Mouse (Mus musculus) adrenal gland, adult 8-10 months (tissue): ENCODE data around the gene Myo15. TPM values are rescaled to one million over a fixed set of nuclear protein-coding genes. Genes with fewer than 3 reads are reported as not detected.
A peak's percentile ranks its signal among the peaks of the same experiment; 100 is the strongest.
"Not testable (repeated sequence)": the region's sequence is repeated elsewhere in the genome, so short reads cannot be mapped to it uniquely, and the experiment has no call there.

Source experiments
- DNase-seq: peaks from one replicate; pipeline ENCODE4 v3.0.0; 2022
- total RNA-seq, 4 experiments: library from RNA; stranded (reverse); gene quantifications; 2 replicates each; pipeline ENCODE4 v1.2.4; 2022

Gene Myo15
- total RNA-seq: under 1 TPM; 0.09 to 0.74 (median 0.39) TPM

DNA sequence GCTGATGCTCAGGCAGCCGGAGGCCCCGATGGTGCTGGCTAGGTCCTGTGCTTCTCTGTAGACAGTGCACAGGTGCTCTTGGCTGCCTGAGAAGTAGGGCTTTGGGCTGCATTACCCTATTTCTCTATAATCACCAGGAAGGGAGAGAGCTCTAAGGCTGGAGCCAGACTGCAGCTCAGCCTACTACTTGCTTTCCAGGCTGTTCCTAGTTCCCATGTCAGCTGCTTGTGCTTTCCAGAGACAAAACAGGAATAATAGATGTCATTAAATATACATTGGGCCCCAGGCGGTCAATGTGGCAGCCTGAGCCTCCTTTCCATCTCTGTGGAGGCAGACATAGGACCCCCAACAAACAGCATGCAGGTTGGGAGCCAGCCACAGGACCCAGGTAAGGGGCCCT is at the start of gene Myo15:
Gene Myo15 (plus strand): TSS at position 301 of the 400 bp plus-strand sequence.
- DNase-seq: no peak

GRCm38 (mm10) chr11:60422046-60422668 is 47.0 kb upstream of the Myo15 start:
- DNase-seq: no peak

- DNase-seq: no peak
These were observed 46.1 kb upstream of the Myo15 start for GRCm38 (mm10) chr11:60423006-60423405.

DNA sequence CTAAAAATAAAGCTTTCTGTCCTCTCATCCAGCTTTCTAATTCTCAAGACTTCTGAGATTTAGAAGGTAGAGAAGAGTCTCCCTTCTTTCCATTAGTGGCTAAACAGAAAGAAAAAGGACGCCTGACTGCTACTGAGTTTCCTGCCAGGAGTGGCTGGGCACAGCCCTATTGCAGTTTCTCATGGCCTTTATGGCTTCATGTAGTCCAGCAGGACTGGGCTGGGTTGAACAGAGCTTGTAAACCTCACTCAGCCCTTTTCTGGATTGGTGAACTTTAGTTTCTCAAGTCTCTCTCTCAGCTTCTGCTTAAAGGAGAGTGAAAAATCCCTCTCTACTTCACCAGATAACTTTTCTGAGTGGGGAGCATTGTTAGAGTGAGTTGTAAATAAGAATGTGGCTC is 42.7 kb upstream of the Myo15 start:
- no peak for DNase-seq

- DNase-seq: no peak
These were observed 41.5 kb upstream of the Myo15 start for GRCm38 (mm10) chr11:60427628-60428027.

DNA sequence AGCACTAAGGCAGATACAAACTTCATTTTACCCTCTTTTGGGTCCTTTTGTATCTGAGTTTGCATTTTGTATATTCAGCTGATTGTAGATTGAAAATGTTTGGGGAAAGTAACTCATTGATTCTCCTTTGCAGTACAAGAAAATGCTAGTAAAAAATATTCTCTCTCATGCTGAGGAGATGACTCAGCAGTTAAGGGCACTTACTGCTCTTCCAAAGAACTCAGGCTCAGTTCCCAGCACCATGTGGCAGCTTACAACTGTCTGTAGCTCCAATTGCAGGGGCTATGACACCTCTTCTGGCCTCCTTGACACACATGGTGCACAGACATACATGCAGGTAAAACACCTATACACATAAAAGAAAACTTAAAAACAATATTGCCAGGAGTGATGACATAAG is 35.6 kb upstream of the Myo15 start:
- DNase-seq: no peak

DNA sequence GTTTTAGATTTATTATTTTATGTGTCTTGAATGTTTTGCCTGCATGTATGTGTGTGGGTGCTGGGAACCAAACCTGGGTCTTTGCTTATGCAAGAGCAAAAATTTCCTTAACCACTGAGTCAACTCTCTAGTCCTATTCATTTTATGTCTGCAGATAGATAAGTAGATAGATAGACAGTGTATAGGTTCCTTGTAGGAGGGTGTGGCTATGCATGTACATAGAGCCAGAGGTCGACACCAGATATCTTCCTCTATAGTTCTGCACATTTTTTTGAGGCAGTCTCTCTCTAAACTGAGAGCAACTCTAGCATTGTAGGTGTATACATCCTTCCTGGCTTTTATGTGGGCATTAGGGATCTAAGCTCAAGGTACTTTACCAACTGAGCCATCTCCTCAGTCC is 34.0 kb upstream of the Myo15 start:
- DNase-seq: no peak

DNA sequence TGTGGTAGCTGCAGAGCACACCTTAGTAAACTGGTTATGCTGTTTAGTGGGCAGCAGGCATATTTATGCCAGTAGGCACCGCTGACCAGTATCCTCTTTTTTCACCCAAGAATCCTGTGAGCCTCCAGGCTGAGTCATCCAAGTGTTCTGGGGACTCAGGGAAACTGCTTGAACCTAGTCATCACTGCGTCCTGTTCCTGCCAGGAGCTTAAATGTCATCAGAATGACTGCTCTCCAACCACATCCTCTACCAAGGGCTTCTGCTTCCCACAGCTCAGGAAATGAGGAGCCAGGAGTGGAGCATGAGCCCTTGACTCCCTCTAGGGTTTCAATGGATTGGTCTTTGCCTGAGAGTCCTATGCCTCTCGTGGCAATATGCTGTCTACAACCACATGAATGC is 32.5 kb upstream of the Myo15 start:
- peak; percentile 32 for DNase-seq

- DNase-seq: not testable (repeated sequence)
These were observed 29.5 kb upstream of the Myo15 start for GRCm38 (mm10) chr11:60439621-60440020.

DNA sequence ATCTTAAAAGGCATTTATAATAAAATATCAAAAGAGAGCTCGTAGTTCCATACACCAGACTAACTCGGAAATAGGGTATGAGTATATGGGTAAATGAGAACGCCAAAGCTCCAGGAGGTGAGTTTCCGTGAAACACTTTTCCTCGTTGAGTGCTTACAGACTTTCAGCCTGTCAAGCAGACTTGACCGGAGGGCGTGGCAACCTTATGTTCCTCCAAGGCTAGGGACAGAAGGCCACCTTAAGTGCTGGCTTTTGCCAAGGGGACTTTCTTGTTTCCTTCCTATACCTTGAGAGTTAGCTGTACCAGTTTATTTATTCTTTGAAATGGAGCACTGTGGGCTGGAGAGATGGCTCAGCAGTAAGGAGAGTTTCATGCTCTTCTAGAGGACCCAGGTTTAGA is 29.0 kb upstream of the Myo15 start:
- DNase-seq: no peak

DNA sequence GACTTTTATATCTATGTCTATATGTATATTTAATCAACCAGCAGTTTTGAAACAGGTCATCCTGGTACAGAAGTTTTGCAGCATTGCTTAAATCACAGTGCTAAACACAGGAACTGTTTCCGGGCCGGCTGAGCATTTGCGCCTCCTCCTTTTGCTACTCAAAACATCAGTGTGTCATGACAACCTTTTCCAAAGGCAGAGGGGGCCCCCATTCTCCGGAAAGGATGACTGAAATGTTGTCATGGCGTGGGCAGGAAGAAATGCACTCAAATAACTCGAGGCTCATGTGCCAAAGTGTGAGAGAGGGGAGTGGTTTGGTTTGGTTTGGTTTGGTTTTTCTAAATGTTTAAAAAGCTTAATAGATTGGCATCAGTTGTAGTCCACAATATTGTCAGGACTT is 26.2 kb upstream of the Myo15 start:
- no peak for DNase-seq

- no peak for DNase-seq
These were observed 25.1 kb upstream of the Myo15 start for GRCm38 (mm10) chr11:60444007-60444406.

DNA sequence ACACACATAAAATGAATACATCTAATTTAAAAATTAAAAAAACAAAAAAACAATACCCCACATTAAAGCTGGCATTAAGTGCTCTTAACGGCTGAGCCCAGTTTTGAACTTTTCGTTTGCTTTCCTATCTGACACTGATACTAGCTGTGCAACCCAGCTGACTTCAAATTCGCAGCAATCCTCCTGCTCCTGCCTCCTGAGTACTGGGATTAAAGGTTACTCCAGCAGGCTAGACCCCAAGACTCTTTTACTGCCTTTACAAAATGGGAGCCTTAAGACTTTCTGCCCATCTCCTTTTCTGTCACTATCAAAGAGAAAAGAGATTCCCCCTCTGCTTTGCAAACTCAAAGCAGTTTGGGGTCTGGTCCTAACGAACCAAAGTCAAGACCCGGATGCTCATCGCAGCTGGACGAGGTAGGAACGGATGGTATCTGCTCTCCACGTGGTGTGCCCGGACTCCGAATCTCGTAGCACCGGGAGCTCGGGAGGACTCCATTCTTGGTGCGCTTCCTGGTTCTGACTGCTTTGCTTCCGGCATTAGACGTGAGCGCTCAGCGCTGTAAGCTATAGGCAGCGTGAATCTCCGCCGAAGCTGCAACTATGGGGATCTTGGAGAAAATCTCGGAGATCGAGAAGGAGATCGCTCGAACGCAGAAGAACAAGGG is 14.9 kb upstream of the Myo15 start, which contains the start of gene Drg2:
Gene Drg2 (plus strand): TSS at position 512 of the 665 bp plus-strand sequence.
- peak; percentile 78 for DNase-seq

GRCm38 (mm10) chr11:60454745-60455087 is 14.4 kb upstream of the Myo15 start:
- DNase-seq: no peak

GRCm38 (mm10) chr11:60457973-60458372 is 11.2 kb upstream of the Myo15 start:
- no peak for DNase-seq

DNA sequence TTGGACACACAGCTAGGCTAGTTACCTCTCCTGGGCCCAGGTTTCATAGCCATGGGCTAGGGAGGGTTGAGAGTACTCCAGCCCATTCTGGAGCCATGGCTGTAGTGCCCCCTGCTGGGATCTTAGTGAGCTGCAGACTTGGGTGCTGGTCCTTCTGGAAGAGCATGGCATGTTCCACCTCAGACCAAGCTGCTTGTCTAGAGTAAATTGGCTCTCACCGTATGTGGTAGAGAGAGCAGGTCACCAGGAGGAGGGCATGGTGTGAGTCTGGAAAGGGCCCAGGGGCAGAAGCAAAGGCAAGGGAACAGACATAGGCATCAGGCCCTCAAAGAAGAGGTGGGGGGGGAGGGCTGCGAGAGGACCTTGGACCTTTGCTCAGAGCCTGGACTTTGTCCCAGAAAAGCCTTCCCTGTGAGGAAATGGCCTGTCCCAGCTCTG is 3.2 kb upstream of the Myo15 start:
- no peak for DNase-seq

DNA sequence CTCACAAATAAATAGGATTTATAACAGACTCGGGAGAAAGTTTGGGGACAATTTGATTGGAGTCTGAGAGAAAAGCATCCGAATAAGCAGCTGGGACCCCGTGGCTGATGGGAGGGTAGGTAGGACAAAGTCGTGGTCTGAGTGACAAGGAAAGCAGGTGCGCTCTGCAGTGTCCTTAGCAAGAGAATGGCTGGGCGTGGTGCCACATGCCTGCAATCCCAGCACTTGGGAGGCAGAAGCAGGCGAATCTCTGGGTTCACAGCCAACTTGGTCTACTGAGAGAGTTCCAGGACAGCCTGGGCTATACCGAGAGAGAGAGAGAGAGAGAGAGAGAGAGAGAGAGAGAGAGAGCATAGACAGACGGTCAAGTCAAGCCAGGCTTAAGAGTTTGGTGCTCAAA is 1.6 kb downstream of the Myo15 start:
- no peak for DNase-seq

GRCm38 (mm10) chr11:60474534-60474933 is 5.4 kb downstream of the Myo15 start:
- no peak for DNase-seq

GRCm38 (mm10) chr11:60475668-60476362 is 6.7 kb downstream of the Myo15 start:
- DNase-seq: no peak

DNA sequence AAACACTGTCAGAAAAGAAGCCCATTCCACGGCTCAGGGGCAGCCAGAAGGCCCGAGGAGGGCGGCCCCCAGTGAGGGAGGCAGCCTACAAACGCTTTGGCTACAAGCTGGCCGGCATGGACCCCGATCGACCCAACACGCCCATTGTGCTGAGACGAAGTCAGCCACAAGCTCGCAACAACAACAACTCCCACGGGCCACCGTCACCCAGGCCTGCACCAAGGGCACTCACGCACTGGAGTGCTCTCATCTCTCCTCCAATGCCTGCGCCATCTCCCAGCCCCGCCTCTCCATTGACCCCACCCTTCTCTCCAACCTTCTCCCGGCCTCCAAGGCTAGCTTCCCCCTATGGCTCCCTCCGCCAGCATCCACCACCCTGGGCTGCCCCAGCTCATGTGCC is 9.0 kb downstream of the Myo15 start:
- no peak for DNase-seq

GRCm38 (mm10) chr11:60486267-60486666 is 17.1 kb downstream of the Myo15 start:
- no peak for DNase-seq

DNA sequence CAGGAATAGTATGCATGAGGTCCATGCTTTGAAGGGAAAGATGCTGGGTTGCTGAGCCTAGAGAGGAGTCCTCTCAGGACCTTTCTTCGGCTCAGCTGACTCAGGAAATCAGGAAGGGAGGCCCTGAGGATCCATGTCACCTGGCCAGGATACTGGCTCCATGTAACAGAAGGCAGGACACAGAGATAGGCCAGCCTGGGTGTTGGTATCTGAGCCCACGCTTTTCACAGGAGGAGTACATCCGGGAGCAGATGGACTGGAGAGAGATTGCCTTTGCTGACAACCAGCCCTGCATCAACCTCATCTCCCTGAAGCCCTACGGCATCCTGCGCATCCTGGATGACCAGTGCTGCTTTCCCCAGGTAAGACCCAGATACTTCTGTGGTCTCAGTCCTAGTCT is 23.6 kb downstream of the Myo15 start:
- no peak for DNase-seq

DNA sequence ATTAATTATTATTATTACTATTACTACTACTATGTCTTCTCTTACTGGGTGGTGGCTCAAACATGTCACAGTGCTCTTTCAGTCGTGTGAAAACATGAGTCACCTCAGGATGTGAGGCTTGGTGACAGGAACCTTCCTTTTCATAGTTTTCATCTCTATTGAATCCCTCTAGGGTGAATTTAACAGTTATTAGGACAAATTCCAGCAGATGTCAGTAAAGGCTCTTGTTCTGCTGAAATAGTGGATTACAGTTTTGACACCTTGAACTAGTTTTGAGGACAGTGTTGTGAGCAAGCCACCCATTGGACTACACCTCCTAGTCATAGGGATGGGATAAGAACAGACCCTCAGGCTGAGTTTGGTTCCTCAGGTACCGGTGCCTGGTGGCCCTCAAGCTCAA is 26.6 kb downstream of the Myo15 start:
- DNase-seq: no peak

GRCm38 (mm10) chr11:60507281-60507680 is 38.1 kb downstream of the Myo15 start:
- DNase-seq: no peak
